Mouse (Mus musculus) layer of hippocampus, adult 8-10 months (tissue): ENCODE data around the gene Esp6. TPM values are rescaled to one million over a fixed set of nuclear protein-coding genes. Genes with fewer than 3 reads are reported as not detected.
"Not testable (repeated sequence)": the region's sequence is repeated elsewhere in the genome, so short reads cannot be mapped to it uniquely, and the experiment has no call there.

Source experiments
- DNase-seq, 2 experiments: peaks; one replicate each; pipeline ENCODE4 v3.0.0; 2022; ENCODE audit warnings: low spot score in 2 of 2
- total RNA-seq, 4 experiments: library from RNA; stranded (reverse); gene quantifications; 2 replicates each; pipeline ENCODE4 v1.2.4; 2022

The Esp6 gene
- not detected for total RNA-seq

DNA sequence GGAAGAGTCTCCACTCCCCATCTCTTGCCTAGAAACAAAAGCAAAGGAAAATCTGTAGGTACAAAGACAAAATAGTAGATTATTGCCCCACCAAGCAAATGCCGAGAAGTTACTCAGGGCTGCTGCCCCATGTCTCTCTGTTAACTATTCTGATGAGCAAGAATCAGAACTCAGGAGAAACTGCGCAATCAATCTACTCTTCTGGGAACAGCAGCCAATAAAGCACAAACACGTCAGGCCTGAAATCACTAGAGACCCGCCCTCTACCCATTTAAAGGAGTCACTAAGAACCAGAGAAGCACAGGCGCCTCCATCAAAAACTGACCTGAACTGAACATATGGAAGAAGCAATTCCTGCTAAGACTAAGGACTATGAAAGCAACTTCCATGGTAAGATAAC, at the start of gene Esp6:
Gene Esp6, plus strand, starts transcription at position 301 of the 400 bp plus-strand sequence.
- DNase-seq = no peak

DNA sequence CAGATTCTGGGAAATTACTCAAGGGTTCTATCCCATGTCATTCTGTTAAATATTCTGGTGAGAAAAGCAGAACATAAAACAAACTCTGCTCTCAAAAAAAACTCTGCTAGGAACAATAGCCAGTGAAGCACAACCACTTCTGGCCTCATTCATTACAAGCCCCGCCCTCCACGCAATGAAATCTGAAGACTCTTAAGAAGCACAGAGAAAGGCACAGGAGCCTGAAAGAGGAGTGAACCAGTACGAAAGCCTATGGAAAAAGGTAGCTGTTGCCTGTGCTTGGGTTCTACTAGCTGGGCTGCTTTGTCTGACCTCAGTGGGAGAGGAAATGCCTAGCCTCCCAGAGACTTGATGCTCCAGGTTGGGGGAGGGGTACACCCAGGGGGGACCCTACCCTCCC, 41.5 kb upstream of the Esp6 start, which contains the start of gene Esp8:
Gene Esp8, plus strand, starts transcription at position 205 of the 400 bp plus-strand sequence.
- DNase-seq = no peak

- DNase-seq = no peak
Measured at GRCm38 (mm10) chr17:40529813-40530212, 31.5 kb upstream of the Esp6 start.

GRCm38 (mm10) chr17:40531147-40531546, 30.2 kb upstream of the Esp6 start:
- DNase-seq = no peak

- not testable (repeated sequence) for DNase-seq
Measured at GRCm38 (mm10) chr17:40547005-40547404, 14.3 kb upstream of the Esp6 start.

DNA sequence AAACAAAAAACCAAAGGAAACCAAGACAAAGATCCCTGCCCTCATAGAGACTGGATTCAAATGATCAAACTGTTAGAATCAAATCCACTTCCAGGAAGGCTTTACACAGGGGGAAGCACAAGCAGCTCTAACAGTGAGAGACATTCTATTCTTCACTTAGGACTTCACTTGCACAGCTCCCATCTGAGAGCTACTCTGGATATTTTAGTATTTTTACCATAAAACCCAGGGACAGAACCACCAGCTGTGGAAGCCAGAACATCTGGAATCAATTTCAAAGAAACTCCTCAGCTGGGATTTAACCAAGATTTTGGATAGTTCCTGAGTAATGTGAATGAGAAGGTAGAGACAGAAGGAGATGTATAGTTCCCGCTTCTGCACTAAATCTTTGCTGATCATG, 7.8 kb upstream of the Esp6 start:
- no peak for DNase-seq

DNA sequence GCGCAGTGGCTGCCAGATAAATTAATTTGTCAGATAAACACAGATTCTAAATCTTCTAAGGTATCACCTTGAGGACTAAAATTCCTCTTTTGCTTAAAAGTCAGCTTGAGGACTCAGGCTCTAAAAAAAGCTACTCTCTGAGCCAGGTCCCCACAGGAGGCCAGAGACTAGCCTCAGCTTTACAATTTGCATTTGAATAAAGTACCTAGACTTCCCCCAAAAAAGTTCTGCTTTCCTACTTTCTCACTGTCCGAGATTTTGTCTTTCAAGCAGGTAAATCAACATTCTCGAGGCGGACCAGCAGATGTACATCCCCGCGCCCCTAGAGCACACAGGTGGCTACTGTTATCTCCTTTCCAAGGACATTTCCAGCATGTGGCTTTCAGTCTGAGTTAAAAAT, 22.6 kb downstream of the Esp6 start:
- not testable (repeated sequence) for DNase-seq

DNA sequence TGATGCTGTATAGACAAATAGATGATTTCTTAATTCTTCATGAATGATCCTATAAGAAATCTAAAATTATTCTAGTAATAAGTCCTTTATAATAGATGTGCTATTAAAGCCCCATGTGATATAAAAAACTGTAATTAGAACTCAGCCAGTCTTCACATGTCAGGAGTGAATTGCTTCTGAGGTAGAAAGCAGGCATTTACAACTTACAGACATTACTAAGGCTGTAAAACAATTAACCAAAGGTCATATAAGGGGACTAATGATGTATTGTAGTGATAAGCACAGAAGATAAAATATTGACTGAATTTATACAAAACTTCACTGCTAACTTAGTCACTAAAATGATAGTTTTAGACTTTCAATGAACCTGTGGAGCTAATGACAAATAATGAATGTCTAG, 30.0 kb downstream of the Esp6 start:
- no peak for DNase-seq

DNA sequence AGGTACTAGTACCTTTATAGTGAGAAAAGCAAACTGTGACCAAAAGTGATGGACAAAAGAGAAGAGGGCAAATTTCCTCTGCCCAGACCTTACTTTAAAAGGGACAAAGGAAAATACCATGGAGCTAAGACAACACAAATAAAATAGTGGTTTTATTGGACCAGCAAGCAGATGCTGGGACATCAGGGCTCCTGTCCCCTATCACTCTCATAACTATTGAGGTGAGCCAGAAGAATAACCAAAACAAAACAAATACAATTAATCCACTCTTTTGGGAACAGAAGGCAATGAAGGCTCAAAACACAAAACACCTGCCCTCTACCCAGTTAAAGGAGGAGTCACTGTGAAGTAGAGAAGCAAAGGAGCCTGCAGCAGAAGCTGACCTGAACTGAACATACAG, 37.0 kb downstream of the Esp6 start, which contains the start of gene Esp4:
Gene Esp4, plus strand, starts transcription at position 301 of the 400 bp plus-strand sequence.
- no peak for DNase-seq

Other genes starting within 250 kb of the Esp6 start
- not detected for gene Crisp1, start 242.3 kb upstream of the Esp6 start, total RNA-seq
- gene Esp8, start 41.5 kb upstream of the Esp6 start, total RNA-seq = not detected
- gene Esp4, start 37.1 kb downstream of the Esp6 start, total RNA-seq = not detected
- not detected for gene Esp3, start 70.6 kb downstream of the Esp6 start, total RNA-seq
- gene Esp1, start 165.6 kb downstream of the Esp6 start, total RNA-seq = not detected
- not detected for gene Crisp2, start 245.5 kb downstream of the Esp6 start, total RNA-seq
- not detected for gene Rhag, start 249.6 kb downstream of the Esp6 start, total RNA-seq